Mouse (Mus musculus): ENCODE data around the gene Adam34. TPM values are rescaled to one million over a fixed set of nuclear protein-coding genes. Genes with fewer than 3 reads are reported as not detected.
"Not testable (repeated sequence)": the region's sequence is repeated elsewhere in the genome, so short reads cannot be mapped to it uniquely, and the experiment has no call there.

Gene Adam34
- total RNA-seq (2022): not detected

- no peak for DNase-seq (ENCODE audit: low spot score in 2 of 2)
Measured at GRCm38 (mm10) chr8:43709949-43710348, at the start of gene Adam34. Adam34 (minus strand) TSS chr8:43710049.

- no peak for DNase-seq (ENCODE audit: low spot score in 2 of 2)
Measured at GRCm38 (mm10) chr8:43627176-43627575, 82.7 kb downstream of the Adam34 start, which contains the start of gene Gm5346. Gm5346 (minus strand) TSS chr8:43627276.

GRCm38 (mm10) chr8:43616046-43616445, 93.8 kb downstream of the Adam34 start:
- no peak for DNase-seq (ENCODE audit: low spot score in 2 of 2)

GRCm38 (mm10) chr8:43603657-43604056, 106.2 kb downstream of the Adam34 start:
- not testable (repeated sequence) for DNase-seq (ENCODE audit: low spot score in 2 of 2)

- DNase-seq (ENCODE audit: low spot score in 2 of 2): not testable (repeated sequence)
Measured at GRCm38 (mm10) chr8:43603166-43603565, 106.7 kb downstream of the Adam34 start.

Other genes with a start within 250 kb of the Adam34 start
- not detected for gene Adam26b, start 181.9 kb downstream of the Adam34 start, total RNA-seq (2022)
- not detected for gene Adam26a, start 133.3 kb downstream of the Adam34 start, total RNA-seq (2022)
- not detected for gene Gm5346, start 82.8 kb downstream of the Adam34 start, total RNA-seq (2022)

Measured in layer of hippocampus, adult 8-10 months (tissue).